Mouse (Mus musculus): Measurements from ENCODE around the gene 4930432M17Rik.

The 4930432M17Rik gene

DNA sequence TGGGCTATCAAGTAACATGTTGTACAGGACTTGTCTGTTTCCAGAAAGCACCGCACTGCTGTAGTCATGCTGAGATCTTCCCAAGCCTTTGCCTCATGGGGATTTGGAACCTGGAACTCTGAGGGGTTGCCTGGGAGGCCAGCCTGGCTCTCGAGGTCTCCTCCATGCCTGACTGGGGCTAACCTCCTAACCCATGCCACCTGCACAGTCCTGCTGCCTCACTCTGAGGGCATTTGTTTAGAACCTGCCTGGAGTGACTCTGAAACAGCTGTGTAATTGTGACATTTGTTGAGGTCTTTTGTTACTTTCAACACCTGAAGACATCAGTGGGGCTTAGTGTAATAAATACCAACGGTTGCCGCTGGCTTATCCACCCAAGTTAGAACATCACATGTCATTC is 41.7 kb downstream of the 4930432M17Rik start:
- no peak for DNase-seq (ENCODE audit: low read depth)

DNA sequence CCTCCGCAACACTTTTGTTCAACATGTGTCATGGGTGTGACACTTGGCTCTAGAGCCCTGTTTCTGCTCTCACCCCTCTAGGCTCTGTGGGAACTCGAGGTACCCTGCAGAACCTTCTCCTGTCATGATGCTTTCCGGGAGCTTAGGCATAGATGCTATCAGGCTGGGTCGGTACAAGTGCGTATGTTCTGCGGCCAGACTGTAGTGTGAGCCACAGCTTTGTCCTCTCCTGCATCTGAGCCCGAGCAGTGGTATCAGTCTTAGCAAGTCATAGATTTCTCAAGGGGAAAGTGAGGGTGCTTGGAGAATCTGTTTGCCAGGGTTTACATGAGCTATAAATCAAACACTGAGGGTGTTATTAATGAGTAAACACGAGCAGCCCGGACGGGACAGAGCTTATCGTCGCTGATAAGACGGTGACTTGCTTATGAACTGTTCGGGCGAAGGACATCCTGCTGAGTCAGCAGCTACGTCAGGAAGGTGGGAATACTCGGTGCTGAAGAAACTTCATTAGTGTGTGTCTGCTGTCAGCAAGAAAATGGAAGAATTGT is 42.7 kb downstream of the 4930432M17Rik start:
- DNase-seq (ENCODE audit: low read depth) = no peak

DNA sequence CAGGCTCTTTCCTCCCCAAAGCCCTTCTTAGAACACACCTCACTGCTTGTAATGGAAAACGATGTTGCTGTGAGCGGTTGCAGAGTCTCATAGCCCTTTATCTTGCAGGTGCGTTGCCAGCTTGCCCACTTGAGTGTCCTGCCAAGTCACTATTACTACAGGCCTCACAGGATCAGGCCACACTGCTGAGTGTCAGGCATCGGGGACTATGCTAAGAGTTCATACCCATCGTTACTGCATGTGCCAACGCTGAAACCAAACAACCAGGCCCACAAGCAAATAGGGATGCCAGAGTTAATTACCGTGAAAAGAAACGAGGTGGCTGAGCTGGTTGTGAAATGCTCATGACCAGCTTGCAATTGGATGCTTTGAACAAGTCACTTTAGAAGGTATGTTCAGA is 43.3 kb downstream of the 4930432M17Rik start:
- no peak for DNase-seq (ENCODE audit: low read depth)

DNA sequence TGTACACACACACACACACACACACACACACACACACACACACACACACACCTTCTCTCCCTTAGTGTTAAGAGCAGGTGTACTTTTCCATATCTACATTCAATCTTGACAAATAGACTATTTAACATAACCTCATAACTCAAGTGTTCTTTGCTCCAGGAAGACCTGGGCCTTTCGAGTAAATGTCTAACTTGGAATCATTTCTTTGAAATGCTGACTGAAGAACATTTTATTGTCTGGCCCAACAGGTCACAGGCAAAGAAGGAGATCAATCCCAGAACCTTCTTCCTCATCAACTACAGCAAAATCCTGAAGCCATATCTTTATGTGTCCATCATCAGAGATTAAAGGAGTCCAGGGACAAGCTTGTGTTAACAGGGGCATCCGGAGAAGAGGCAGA is 43.9 kb downstream of the 4930432M17Rik start:
- no peak for DNase-seq (ENCODE audit: low read depth)

DNA sequence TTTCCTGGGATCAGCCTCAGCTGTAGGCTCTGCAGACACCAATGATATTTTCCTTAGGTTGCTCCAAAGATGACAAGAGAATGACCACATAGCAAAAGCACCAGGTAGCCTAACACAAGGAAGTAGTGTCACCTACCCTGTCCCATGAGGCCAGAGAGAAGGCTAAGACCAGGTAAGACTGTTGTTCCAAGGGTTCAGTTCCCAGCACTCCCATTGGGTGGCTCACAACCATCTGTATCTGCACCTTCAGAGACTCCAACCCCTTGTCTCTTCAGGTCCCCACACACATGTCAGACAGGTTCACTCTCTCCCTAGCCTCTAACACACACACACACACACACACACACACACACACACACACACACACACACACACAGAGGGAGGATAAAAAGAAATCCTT is 44.8 kb downstream of the 4930432M17Rik start:
- DNase-seq (ENCODE audit: low read depth) = no peak

DNA sequence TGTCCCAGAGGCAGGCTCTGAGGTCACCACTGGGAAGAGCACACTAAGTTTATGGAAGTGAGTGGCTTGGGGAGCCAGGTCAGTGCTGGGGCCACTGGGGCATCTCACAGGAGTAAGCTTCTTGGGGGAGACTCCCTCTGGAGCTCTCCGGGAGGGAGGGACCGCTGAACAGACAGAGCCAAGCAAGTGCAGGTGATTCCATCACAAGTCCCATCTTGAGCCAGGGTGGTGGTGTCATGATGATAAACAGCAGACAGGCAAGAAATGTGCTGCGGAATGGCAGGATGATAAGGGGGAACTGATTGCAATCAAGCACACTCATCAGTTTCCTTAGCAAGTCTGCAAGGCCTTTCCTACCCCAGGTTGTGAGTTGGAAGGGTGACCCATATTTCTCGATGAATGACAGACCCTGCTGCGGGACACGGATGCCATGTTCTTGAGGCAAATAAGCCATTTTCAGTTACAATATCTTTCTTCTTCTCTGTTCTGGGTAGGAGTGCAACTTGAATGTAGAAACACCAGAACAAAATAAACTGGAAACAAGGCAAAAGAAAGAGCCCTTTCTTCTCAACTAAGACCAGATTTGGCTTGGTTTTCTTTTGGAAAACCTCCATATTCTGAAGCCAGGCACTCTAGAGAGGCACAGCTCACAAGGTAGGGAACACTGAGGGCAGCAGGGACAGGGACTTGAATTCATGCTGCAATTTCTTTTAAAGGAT is 45.3 kb downstream of the 4930432M17Rik start:
- no peak for DNase-seq (ENCODE audit: low read depth)

DNA sequence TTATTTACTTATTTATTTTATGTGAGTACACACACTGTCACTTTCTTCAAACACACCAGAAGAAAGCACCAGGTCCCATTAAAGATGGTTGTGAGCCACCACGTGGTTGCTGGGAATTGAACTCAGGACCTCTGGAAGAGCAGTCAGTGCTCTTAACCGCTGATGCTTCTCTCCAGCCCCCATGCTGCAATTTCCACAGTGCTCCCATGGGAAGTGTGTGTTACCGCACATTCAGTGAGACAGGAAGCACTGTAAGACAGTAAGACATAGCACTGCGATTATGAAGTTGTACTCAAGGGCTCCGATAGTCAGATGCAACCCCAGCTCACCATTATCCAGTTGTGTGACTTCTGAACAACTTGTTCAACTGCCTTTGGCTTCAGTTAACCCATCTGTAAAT is 45.9 kb downstream of the 4930432M17Rik start:
- DNase-seq (ENCODE audit: low read depth) = no peak

DNA sequence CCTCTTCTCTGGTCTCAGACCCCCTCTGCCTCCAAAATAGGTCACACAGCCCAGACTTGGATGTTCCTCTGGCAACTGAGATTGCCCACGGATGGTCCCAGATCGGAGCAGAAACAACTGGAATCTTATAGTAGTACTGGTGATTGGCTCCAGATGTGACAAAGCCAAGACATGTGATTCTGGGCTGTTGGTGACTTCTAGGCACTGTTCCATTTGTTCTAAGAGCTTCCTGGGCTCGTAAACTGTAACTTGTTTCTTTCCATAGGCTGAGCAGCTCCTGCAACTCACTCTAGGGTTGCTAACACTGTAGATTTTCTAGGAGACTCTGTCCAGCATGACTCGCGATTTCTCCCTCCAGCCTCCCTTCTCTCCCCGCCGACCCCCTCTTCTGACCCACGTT is 48.1 kb downstream of the 4930432M17Rik start:
- DNase-seq (ENCODE audit: low read depth) = no peak

DNA sequence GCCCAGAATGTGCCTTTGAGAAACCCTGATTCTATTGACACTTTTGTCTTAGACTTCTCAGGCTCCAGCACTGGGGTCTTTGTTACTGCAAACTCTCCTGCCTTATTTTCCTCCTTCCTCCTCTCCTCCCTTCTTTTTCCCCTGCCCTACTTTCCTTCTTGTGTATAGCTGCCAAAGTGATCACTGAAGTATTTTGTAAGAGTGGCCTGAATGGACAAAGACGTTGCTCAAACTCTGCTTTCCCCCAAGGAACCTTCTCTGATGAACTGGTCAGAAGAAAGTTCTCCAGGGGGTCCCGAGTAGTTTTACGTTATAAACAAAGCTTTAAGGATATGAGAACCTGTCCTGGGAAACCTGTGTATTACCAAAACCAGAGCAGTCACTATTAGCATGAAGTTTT is 49.1 kb downstream of the 4930432M17Rik start:
- no peak for DNase-seq (ENCODE audit: low read depth)

DNA sequence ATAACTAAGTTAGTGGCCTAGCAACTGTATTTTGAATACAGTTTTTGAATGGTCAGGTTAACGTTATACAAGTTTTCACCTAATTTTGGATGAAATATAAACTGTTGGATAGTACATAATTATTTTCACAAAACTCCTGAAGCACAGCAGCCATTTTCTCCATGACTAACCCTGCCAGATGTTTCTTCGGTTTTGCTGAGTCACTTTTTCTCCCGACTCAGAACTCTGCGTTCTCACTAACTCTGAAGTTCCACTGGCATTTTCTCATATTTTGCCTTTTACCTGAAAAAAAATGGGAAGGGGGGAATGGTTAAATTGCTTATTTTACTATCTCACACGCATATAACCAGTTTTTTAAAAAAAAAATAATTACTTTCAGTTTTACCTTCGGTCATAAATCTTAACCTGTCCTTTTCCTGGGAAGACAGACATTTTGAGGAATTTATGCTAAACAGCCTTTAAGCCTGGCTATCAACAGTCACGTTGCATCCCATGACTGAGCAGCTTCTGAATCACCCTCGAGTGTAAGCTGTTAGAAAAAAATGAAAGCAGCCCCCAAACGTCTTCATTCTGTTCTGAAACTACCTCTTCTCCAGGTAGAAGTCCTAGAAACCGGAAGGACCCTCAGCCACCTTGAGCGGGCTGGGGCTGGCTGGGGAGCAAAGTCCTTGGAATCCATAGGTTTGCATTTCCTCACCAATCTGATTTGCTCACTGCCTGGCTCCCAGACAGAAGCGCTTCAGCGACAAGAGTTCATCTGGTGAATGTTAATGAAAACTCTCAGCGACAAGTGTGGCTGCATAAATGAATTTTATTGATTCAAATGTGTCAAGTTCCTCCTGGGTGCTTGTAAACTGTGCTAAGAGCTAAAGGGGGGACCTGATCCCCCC is 50.5 kb downstream of the 4930432M17Rik start:
- no peak for DNase-seq (ENCODE audit: low read depth)

DNA sequence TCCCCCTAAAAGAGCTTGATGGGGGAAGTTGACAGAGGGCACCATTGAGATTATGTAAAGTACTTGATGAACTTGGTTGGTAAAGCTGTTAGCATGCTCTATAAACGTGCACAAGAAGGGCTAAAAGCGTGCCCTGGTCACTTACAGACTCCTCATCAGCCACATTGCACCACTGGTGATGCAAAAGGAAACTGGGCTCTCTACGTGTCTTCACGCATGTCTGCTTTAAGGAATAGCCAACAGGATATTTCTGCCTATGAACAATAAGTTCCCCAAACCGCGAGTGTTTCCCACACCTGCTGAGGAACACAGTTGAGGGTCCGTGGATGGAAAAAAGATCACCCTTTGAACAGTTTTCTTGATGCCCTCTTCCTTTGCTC is 51.1 kb downstream of the 4930432M17Rik start:
- no peak for DNase-seq (ENCODE audit: low read depth)

DNA sequence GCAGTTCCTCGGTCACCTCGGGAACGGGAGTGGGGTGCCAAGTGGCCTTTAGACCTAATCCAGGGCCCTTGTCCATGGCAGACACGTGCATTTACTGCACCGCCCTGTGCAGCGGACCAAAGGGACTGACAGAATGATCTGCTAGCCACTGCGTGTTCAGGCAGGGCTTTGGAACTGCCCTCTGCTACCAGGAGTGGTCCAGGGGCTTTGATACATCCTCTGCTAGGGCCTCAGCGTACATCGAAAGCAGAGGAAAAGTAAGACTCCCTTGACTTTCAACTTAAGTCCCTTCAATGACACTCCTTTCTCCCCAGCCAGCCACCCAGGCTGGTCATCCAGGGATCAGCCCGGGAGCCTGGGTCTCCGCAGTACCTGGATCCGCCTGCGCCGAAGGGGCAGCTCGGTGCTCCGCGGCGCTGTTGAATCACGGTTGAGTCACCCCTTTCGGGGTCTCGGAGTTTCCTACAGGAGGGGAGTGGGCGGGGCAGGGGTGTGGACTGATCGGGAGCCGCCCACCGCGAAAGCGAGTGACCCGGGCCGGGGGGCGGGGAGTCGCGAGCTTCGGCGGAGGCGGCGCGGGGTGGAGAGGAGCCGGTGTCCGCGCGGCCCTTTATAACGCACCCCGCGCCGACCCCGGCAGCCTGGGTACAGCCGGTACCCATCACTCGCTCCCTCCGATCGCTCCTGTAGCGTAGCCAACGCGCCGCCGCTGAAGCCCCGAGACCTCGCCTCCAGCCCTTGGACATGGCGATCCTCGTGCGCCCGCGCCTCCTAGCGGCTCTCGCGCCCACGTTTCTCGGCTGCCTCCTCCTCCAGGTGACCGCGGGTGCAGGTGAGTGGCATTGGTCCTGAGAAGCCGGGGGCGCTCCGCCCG is 52.6 kb downstream of the 4930432M17Rik start, which contains the start of gene F3:
Gene F3 (plus strand): TSS at position 567 of the 874 bp plus-strand sequence.
- DNase-seq (ENCODE audit: low read depth) = peak; percentile 45

DNA sequence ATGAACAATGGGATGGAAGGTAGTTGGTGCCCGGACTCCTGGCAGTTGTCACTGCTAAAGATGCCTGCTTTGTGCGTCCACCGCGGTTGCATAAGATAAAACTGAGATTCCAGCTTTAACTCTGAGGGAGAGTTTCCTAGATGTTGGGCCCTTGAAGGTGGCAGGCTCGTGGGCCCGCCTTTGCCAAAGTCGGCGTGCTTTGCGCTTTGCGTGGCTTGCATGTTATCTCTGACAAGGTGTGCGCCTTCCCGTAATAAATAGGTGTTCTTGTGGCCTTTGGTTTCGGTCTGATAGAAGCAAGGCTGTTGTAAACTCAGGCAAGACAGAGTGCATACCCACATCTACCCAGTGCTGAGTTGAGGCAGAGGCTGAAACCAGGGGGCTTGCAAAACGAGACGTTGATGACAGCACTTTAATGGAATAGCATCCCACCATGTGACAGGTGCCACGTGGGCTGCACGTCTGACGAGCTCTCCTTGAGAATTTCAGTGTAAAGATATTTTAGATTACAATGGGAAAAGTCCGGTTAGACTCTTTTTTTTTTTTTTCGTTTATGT is 53.5 kb downstream of the 4930432M17Rik start:
- DNase-seq (ENCODE audit: low read depth) = no peak

DNA sequence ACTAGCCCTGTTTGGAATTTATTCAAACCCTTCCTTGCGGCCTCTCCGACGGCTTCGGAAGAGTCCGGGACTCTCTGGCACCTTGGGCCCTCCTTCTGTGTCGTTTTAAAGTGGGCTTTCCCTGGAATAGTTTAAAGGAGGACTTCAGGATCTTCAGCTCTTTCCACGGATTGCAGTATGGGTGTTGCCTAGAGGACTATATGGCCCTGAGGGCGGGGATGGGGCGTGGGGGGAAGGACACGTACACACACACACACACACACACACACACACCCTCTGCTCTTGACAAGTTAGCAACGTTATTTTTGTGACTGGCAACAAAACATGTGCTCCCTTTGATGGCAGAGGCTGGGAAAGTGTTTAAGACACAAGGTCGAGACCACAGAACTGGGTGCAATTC is 54.0 kb downstream of the 4930432M17Rik start:
- no peak for DNase-seq (ENCODE audit: low read depth)

DNA sequence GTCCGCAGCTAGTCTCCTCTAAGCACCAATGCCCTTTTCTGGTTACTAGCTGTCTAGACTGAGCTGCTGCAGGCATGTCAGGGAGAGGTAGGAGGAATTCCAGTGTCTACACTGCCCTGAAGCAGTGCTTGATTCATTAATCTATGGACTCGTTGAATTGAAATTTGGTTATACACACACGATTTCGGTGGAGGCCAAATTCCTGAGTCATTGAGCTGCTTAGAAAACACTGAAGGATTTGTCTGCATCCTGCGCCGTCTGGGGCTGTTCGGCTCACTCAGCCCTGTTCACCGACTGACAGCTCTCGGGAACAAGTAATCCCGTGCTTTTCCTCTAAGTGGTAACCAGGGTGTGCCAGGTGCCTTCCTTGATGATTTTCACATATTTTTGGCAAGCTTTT is 55.1 kb downstream of the 4930432M17Rik start:
- no peak for DNase-seq (ENCODE audit: low read depth)

DNA sequence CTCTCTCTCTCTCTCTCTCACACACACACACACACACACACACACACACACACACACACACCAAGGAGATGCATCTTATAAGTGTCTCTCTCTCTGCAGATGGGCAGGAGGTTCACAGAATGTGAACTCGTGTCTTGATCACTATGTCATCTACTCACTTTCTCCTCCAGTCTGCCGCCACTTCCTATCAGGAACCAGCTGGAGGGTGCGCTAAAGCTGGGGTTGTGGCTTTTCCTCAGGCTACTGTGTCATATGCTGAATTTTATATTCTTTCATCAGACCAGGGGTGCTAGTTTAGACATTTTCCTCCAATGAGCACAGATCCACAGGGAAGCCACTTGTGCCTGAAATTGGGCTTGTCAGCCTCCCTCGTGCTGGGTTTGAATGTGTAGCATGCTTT is 59.1 kb downstream of the 4930432M17Rik start:
- DNase-seq (ENCODE audit: low read depth) = no peak
